Mouse (Mus musculus): ENCODE data around the gene Rps19bp1. TPM values are rescaled to one million over a fixed set of nuclear protein-coding genes. Genes with fewer than 3 reads are reported as not detected.

Gene Rps19bp1
- total and polyA plus RNA-seq, 3 experiments: 78.9 to 155 TPM; not detected in 1

- TF ChIP-seq ZC3H11A (IDR thresholded peaks at IDR 0.05; ENCODE audit: low read depth, low read length) (no peak), POLR2AphosphoS5 (IDR thresholded peaks at IDR 0.05; ENCODE audit: borderline replicate concordance, low read depth, low read length) (no peak), MAFK (IDR thresholded peaks at IDR 0.05; ENCODE audit: borderline replicate concordance, low read depth, low read length) (no peak)
These were observed 44.9 kb downstream of the Rps19bp1 start (continued) for GRCm38 (mm10) chr15:80219211-80219610.

GRCm38 (mm10) chr15:80217476-80217875 lies 46.6 kb downstream of the Rps19bp1 start:
- Histone ChIP-seq H3K27ac (ENCODE audit: control insufficient read depth, low read depth, low read length) (no peak overlapping the region), H3K4me1 (ENCODE audit: control insufficient read depth in 1 of 2, insufficient read depth in 2 of 2, low read length in 2 of 2) (0 out of 4 replicates have a peak, but pooled peaks cover 0 to 6% of the 10 kb centered on the region in 2 experiments), H3K9me3 (replicated peaks; ENCODE audit: insufficient read depth, low read length) (no peaks in the 10 kb centered on the region), H3K9ac (ENCODE audit: control insufficient read depth, low read depth, low read length, poor library complexity, severe bottlenecking) (no peak overlapping the region), H3K4me3 (ENCODE audit: control insufficient read depth in 1 of 2, insufficient read depth in 1 of 2, low read depth in 2 of 2, low read length in 2 of 2) (no peak overlapping the region), H3K36me3 (ENCODE audit: control insufficient read depth in 1 of 2, insufficient read depth in 2 of 2, low read length in 2 of 2) (no peaks in the 10 kb centered on the region), H3K27me3 (ENCODE audit: control insufficient read depth in 1 of 2, insufficient read depth in 2 of 2, low read length in 2 of 2) (no peaks in the 10 kb centered on the region; a peak in 2 of 4 replicates), H3K79me2 (ENCODE audit: control insufficient read depth, insufficient read depth, low read length, poor library complexity) (no peaks in the 10 kb centered on the region)
- TF ChIP-seq SMC3 (IDR thresholded peaks at IDR 0.05; ENCODE audit: low read depth, low read length): no peak
- TF ChIP-seq MAFK (IDR thresholded peaks at IDR 0.05; ENCODE audit: borderline replicate concordance, low read depth, low read length): no peak
- no peak for TF ChIP-seq POLR2AphosphoS2 (IDR thresholded peaks at IDR 0.05; ENCODE audit: low read length)
- no peak for TF ChIP-seq MAZ (IDR thresholded peaks at IDR 0.05; ENCODE audit: low read depth, low read length)
- TF ChIP-seq GATA1 (IDR thresholded peaks at IDR 0.05; ENCODE audit: low read depth, low read length): no peak
- TF ChIP-seq CTCF (IDR thresholded peaks at IDR 0.05 in 2 of 3, conservative IDR thresholded peaks at IDR 0.05 in 1 of 3; ENCODE audit: control insufficient read depth in 1 of 3, insufficient read depth in 1 of 3, low read depth in 2 of 3, low read length in 3 of 3, poor library complexity in 1 of 3, severe bottlenecking in 1 of 3): no peak
- TF ChIP-seq ELF1 (IDR thresholded peaks at IDR 0.05; ENCODE audit: low read depth, low read length): no peak
- no peak for TF ChIP-seq USF1 (IDR thresholded peaks at IDR 0.05; ENCODE audit: low read depth, low read length)
- TF ChIP-seq TBP (IDR thresholded peaks at IDR 0.05; ENCODE audit: low read depth, low read length): no peak
- no peak for TF ChIP-seq NRF1 (IDR thresholded peaks at IDR 0.05; ENCODE audit: insufficient read depth, low read depth, low read length, poor library complexity, severe bottlenecking)
- TF ChIP-seq RCOR1 (IDR thresholded peaks at IDR 0.05; ENCODE audit: low read depth, low read length): no peak
- TF ChIP-seq ZC3H11A (IDR thresholded peaks at IDR 0.05; ENCODE audit: low read depth, low read length): no peak
- no peak for TF ChIP-seq MXI1 (IDR thresholded peaks at IDR 0.05; ENCODE audit: low read depth, low read length)
- DNase-seq (ENCODE audit: low read depth, low spot score): no peak

GRCm38 (mm10) chr15:80216480-80216820 lies 47.7 kb downstream of the Rps19bp1 start:
- Histone ChIP-seq H3K36me3 (ENCODE audit: control insufficient read depth in 1 of 2, insufficient read depth in 2 of 2, low read length in 2 of 2) (no peaks in the 10 kb centered on the region), H3K4me1 (ENCODE audit: control insufficient read depth in 1 of 2, insufficient read depth in 2 of 2, low read length in 2 of 2) (0 out of 4 replicates have a peak, but pooled peaks cover 0 to 6% of the 10 kb centered on the region in 2 experiments), H3K27me3 (ENCODE audit: control insufficient read depth in 1 of 2, insufficient read depth in 2 of 2, low read length in 2 of 2) (no peaks in the 10 kb centered on the region; a peak in 2 of 4 replicates), H3K9me3 (replicated peaks; ENCODE audit: insufficient read depth, low read length) (no peaks in the 10 kb centered on the region), H3K27ac (ENCODE audit: control insufficient read depth, low read depth, low read length) (no peak overlapping the region), H3K79me2 (ENCODE audit: control insufficient read depth, insufficient read depth, low read length, poor library complexity) (no peaks in the 10 kb centered on the region), H3K9ac (ENCODE audit: control insufficient read depth, low read depth, low read length, poor library complexity, severe bottlenecking) (no peak overlapping the region), H3K4me3 (ENCODE audit: control insufficient read depth in 1 of 2, insufficient read depth in 1 of 2, low read depth in 2 of 2, low read length in 2 of 2) (no peak overlapping the region)
- no peak for TF ChIP-seq TCF12 (IDR thresholded peaks at IDR 0.05; ENCODE audit: low read depth, low read length)
- no peak for TF ChIP-seq RCOR1 (IDR thresholded peaks at IDR 0.05; ENCODE audit: low read depth, low read length)
- TF ChIP-seq UBTF (IDR thresholded peaks at IDR 0.05; ENCODE audit: borderline replicate concordance, insufficient read depth, low read depth, low read length): no peak
- TF ChIP-seq BHLHE40 (IDR thresholded peaks at IDR 0.05; ENCODE audit: borderline replicate concordance, low read depth, low read length): no peak
- no peak for TF ChIP-seq MAZ (IDR thresholded peaks at IDR 0.05; ENCODE audit: low read depth, low read length)
- no peak for TF ChIP-seq USF1 (IDR thresholded peaks at IDR 0.05; ENCODE audit: low read depth, low read length)
- no peak for TF ChIP-seq GABPA (IDR thresholded peaks at IDR 0.05; ENCODE audit: low read depth, low read length)
- TF ChIP-seq CHD2 (IDR thresholded peaks at IDR 0.05; ENCODE audit: low read length): no peak
- no peak for TF ChIP-seq E2F4 (IDR thresholded peaks at IDR 0.05; ENCODE audit: borderline replicate concordance, low read depth, low read length)
- no peak for TF ChIP-seq CHD1 (IDR thresholded peaks at IDR 0.05; ENCODE audit: low read depth, low read length)
- DNase-seq (ENCODE audit: low read depth, low spot score): no peak
